Mouse (Mus musculus) lung, embryonic 16.5 days (tissue): ENCODE data around the gene Acoxl. TPM values are rescaled to one million over a fixed set of nuclear protein-coding genes. Genes with fewer than 3 reads are reported as not detected.

Source experiments
- ATAC-seq: fragments of 200-750 bp; cut with Nextera tagmentation; 2 replicates; pipeline ENCODE4 v1.8.0; 2017; ENCODE audit warnings: low read depth, mild to moderate bottlenecking, moderate library complexity
- H3K27ac ChIP-seq: fragments of 300-500 bp; sonication (generic); 2 replicates; pipeline ENCODE4 v1.5.1; 2014; ENCODE audit warnings: mild to moderate bottlenecking, control low read depth, low read length
- H3K27me3 ChIP-seq: fragments of 300-500 bp; sonication (generic); 2 replicates; pipeline ENCODE4 v1.6.1; 2014; ENCODE audit warnings: low read depth, low read length, mixed read lengths; ENCODE audit not compliant: control insufficient read depth, insufficient read depth
- H3K36me3 ChIP-seq: fragments of 300-500 bp; sonication (generic); 2 replicates; pipeline ENCODE4 v1.6.1; 2014; ENCODE audit warnings: low read length; ENCODE audit not compliant: control insufficient read depth, insufficient read depth
- H3K4me1 ChIP-seq: fragments of 300-500 bp; sonication (generic); replicated peaks from 2 replicates; pipeline ENCODE4 v1.6.1; 2014; ENCODE audit warnings: low read length, mixed read lengths; ENCODE audit not compliant: control insufficient read depth, insufficient read depth
- H3K4me2 ChIP-seq: fragments of 300-500 bp; sonication (generic); 2 replicates; pipeline ENCODE4 v1.6.1; 2014; ENCODE audit warnings: low read depth, low read length, control low read depth
- H3K4me3 ChIP-seq: fragments of 300-500 bp; sonication (generic); 2 replicates; pipeline ENCODE4 v1.5.1; 2014; ENCODE audit warnings: mild to moderate bottlenecking, low read length, control low read depth
- H3K9ac ChIP-seq: fragments of 300-500 bp; sonication (generic); 2 replicates; pipeline ENCODE4 v1.6.1; 2014; ENCODE audit warnings: low read length, control low read depth
- H3K9me3 ChIP-seq: fragments of 300-500 bp; sonication (generic); 2 replicates; pipeline ENCODE4 v1.6.1; 2016; ENCODE audit warnings: low read length; ENCODE audit not compliant: control insufficient read depth
- WGBS: fragments of 180-500 bp; shearing (Covaris S2); extraction: QIAGEN DNeasy Blood & Tissue Kit; methylation state at CpG from one replicate; pipeline ENCODE4 v1.1.7; 2014; 5-methylcytosine and 5-hydroxymethylcytosine counted together
- polyA plus RNA-seq: library from polyadenylated mRNA; unstranded; fragments of >200 nt; fragmentation: Nextera tagmentation; extraction: Ambion mirVana; gene quantifications from 2 replicates; pipeline ENCODE4 v1.2.1, GENCODE M21; 2015

The Acoxl gene
- polyA plus RNA-seq, 1 experiment from 2014 or later = 0.25 TPM

- no peak overlapping the region for H3K27ac ChIP-seq
- 28% methylated on average over 4 of the region's 4 CpGs for WGBS
- no peak overlapping the region for H3K9ac ChIP-seq
- H3K4me3 ChIP-seq = no peak overlapping the region
- no peak overlapping the region for H3K4me2 ChIP-seq
- peaks cover 13% of the 10 kb centered on the region for H3K4me1 ChIP-seq
- H3K36me3 ChIP-seq = no peaks in the 10 kb centered on the region
- H3K27me3 ChIP-seq = no peaks in the 10 kb centered on the region
- ATAC-seq = no peak
- H3K9me3 ChIP-seq = no peaks in the 10 kb centered on the region
These were observed 149.0 kb downstream of the Acoxl start for GRCm38 (mm10) chr2:127987706-127988105.

- H3K9ac ChIP-seq = peak overlapping the region; percentile 24; the same call in 1 of the 2 replicates
- H3K36me3 ChIP-seq = no peaks in the 10 kb centered on the region
- no peak overlapping the region for H3K4me3 ChIP-seq
- H3K4me1 ChIP-seq = peaks cover 13% of the 10 kb centered on the region
- WGBS = 19% methylated on average over 6 of the region's 6 CpGs
- ATAC-seq = peak; percentile 96
- peak overlapping the region; percentile 88 for H3K27ac ChIP-seq
- peak overlapping the region; percentile 17; the same call in 1 of the 2 replicates for H3K4me2 ChIP-seq
- no peaks in the 10 kb centered on the region for H3K27me3 ChIP-seq
- H3K9me3 ChIP-seq = no peaks in the 10 kb centered on the region
These were observed 152.3 kb downstream of the Acoxl start for GRCm38 (mm10) chr2:127990856-127991479.

GRCm38 (mm10) chr2:127991656-127992055 lies 153.0 kb downstream of the Acoxl start:
- peak; percentile 63 for ATAC-seq
- no peak overlapping the region for H3K4me2 ChIP-seq
- peak overlapping the region; percentile 86 for H3K27ac ChIP-seq
- no peaks in the 10 kb centered on the region for H3K9me3 ChIP-seq
- no peaks in the 10 kb centered on the region for H3K27me3 ChIP-seq
- H3K36me3 ChIP-seq = no peaks in the 10 kb centered on the region
- H3K4me3 ChIP-seq = no peak overlapping the region
- WGBS = 57% methylated on average over 1 of the region's 1 CpGs
- H3K9ac ChIP-seq = 0 out of 2 replicates have a peak overlapping the region, but pooled peaks have one; percentile 11
- H3K4me1 ChIP-seq = peaks cover 13% of the 10 kb centered on the region

- H3K9ac ChIP-seq = no peak overlapping the region
- no peak for ATAC-seq
These were observed 170.2 kb downstream of the Acoxl start for GRCm38 (mm10) chr2:128008662-128009423.

GRCm38 (mm10) chr2:128014613-128015012 lies 175.9 kb downstream of the Acoxl start:
- Histone ChIP-seq H3K36me3 (no peaks in the 10 kb centered on the region), H3K27ac (no peak overlapping the region), H3K4me2 (no peak overlapping the region), H3K4me3 (no peak overlapping the region), H3K9me3 (no peaks in the 10 kb centered on the region), H3K9ac (no peak overlapping the region), H3K27me3 (no peaks in the 10 kb centered on the region), H3K4me1 (no peaks in the 10 kb centered on the region)
- no peak for ATAC-seq
- 73% methylated on average over 2 of the region's 2 CpGs for WGBS

More at GRCm38 (mm10) chr2:128008662-128009423, 170.2 kb downstream of the Acoxl start:
- Histone ChIP-seq H3K4me2 (no peak overlapping the region), H3K4me1 (no peaks in the 10 kb centered on the region), H3K9me3 (no peaks in the 10 kb centered on the region), H3K27ac (no peak overlapping the region), H3K27me3 (no peaks in the 10 kb centered on the region), H3K4me3 (no peak overlapping the region), H3K36me3 (no peaks in the 10 kb centered on the region)
- 73% methylated on average over 17 of the region's 17 CpGs for WGBS

- no peaks in the 10 kb centered on the region for H3K9me3 ChIP-seq
- no peak overlapping the region for H3K4me2 ChIP-seq
- H3K4me1 ChIP-seq = no peaks in the 10 kb centered on the region
- WGBS = 75% methylated on average over 8 of the region's 8 CpGs
- no peaks in the 10 kb centered on the region for H3K36me3 ChIP-seq
- no peak for ATAC-seq
- no peak overlapping the region for H3K4me3 ChIP-seq
- H3K27me3 ChIP-seq = no peaks in the 10 kb centered on the region
- no peak overlapping the region for H3K9ac ChIP-seq
- no peak overlapping the region for H3K27ac ChIP-seq
These were observed 176.9 kb downstream of the Acoxl start for GRCm38 (mm10) chr2:128015602-128016001.

- no peak overlapping the region for H3K4me2 ChIP-seq
- 36% methylated on average over 7 of the region's 7 CpGs for WGBS
- no peak overlapping the region for H3K4me3 ChIP-seq
- no peak for ATAC-seq
- no peaks in the 10 kb centered on the region for H3K36me3 ChIP-seq
- H3K4me1 ChIP-seq = no peaks in the 10 kb centered on the region
- no peaks in the 10 kb centered on the region for H3K9me3 ChIP-seq
- no peaks in the 10 kb centered on the region for H3K27me3 ChIP-seq
- H3K27ac ChIP-seq = no peak overlapping the region
- no peak overlapping the region for H3K9ac ChIP-seq
These were observed 181.6 kb downstream of the Acoxl start for GRCm38 (mm10) chr2:128020039-128020907.

- no peak for ATAC-seq
- Histone ChIP-seq H3K9me3 (no peaks in the 10 kb centered on the region), H3K9ac (no peak overlapping the region), H3K27me3 (no peaks in the 10 kb centered on the region), H3K4me3 (no peak overlapping the region), H3K4me2 (no peak overlapping the region), H3K27ac (no peak overlapping the region), H3K36me3 (no peaks in the 10 kb centered on the region), H3K4me1 (no peaks in the 10 kb centered on the region)
These were observed 182.2 kb downstream of the Acoxl start for GRCm38 (mm10) chr2:128020908-128021193.

GRCm38 (mm10) chr2:128023855-128024254 lies 185.2 kb downstream of the Acoxl start:
- no peak for ATAC-seq
- Histone ChIP-seq H3K9me3 (no peaks in the 10 kb centered on the region), H3K4me1 (no peaks in the 10 kb centered on the region; the same call in 1 of the 2 replicates), H3K27me3 (no peaks in the 10 kb centered on the region), H3K4me3 (no peak overlapping the region), H3K27ac (no peak overlapping the region), H3K4me2 (no peak overlapping the region), H3K9ac (no peak overlapping the region), H3K36me3 (no peaks in the 10 kb centered on the region)
- 79% methylated on average over 2 of the region's 2 CpGs for WGBS
